Mouse (Mus musculus): ENCODE measurements around the gene Spic. TPM values are rescaled to one million over a fixed set of nuclear protein-coding genes. Genes with fewer than 3 reads are reported as not detected.
A peak's percentile ranks its signal among the peaks of the same experiment; 100 is the strongest.

Spic gene
- total and polyA plus RNA-seq, 2 experiments from 2014 or later: not detected

- peak; percentile 63 for TF ChIP-seq CTCF (IDR thresholded peaks at IDR 0.05; ENCODE audit: low read depth)
- no peaks in the 10 kb centered on the region for H3K4me1 ChIP-seq (ENCODE audit: insufficient read depth)
- H3K9ac ChIP-seq: no peak overlapping the region
- WGBS: 61% methylated on average over 2 of the region's 2 CpGs
- H3K9me3 ChIP-seq (ENCODE audit: low read length): no peaks in the 10 kb centered on the region
- no peaks in the 10 kb centered on the region for H3K36me3 ChIP-seq (ENCODE audit: insufficient read depth)
- H3K4me3 ChIP-seq (ENCODE audit: low read depth, low read length): no peak overlapping the region
- H3K27me3 ChIP-seq (ENCODE audit: insufficient read depth, low read length): no peaks in the 10 kb centered on the region
- peak; percentile 6 for DNase-seq
- no peak overlapping the region for H3K4me2 ChIP-seq (ENCODE audit: low read depth)
- no peak overlapping the region for H3K27ac ChIP-seq (ENCODE audit: low read depth, low read length)
- ATAC-seq: no peak
Measured at GRCm38 (mm10) chr10:88725343-88725742, 40.5 kb upstream of the Spic start.

- 74% methylated on average over 1 of the region's 1 CpGs for WGBS
- ATAC-seq (no peak), DNase-seq (no peak)
- Histone ChIP-seq H3K27ac (ENCODE audit: low read depth, low read length) (no peak overlapping the region), H3K4me1 (ENCODE audit: insufficient read depth) (no peaks in the 10 kb centered on the region), H3K4me3 (ENCODE audit: low read depth, low read length) (no peak overlapping the region), H3K36me3 (ENCODE audit: insufficient read depth) (no peaks in the 10 kb centered on the region), H3K4me2 (ENCODE audit: low read depth) (no peak overlapping the region), H3K27me3 (ENCODE audit: insufficient read depth, low read length) (no peaks in the 10 kb centered on the region), H3K9me3 (ENCODE audit: low read length) (no peaks in the 10 kb centered on the region), H3K9ac (no peak overlapping the region)
- TF ChIP-seq CTCF (IDR thresholded peaks at IDR 0.05; ENCODE audit: low read depth): no peak
Measured at GRCm38 (mm10) chr10:88719618-88720017, 34.8 kb upstream of the Spic start.

- no peak overlapping the region for H3K9ac ChIP-seq
- H3K4me1 ChIP-seq (ENCODE audit: insufficient read depth): no peaks in the 10 kb centered on the region
- H3K4me2 ChIP-seq (ENCODE audit: low read depth): no peak overlapping the region
- ATAC-seq: no peak
- no peak for DNase-seq
- H3K4me3 ChIP-seq (ENCODE audit: low read depth, low read length): no peak overlapping the region
- 41% methylated on average over 2 of the region's 2 CpGs for WGBS
- H3K27ac ChIP-seq (ENCODE audit: low read depth, low read length): no peak overlapping the region
- no peak for TF ChIP-seq CTCF (IDR thresholded peaks at IDR 0.05; ENCODE audit: low read depth)
- no peaks in the 10 kb centered on the region for H3K27me3 ChIP-seq (ENCODE audit: insufficient read depth, low read length)
- H3K36me3 ChIP-seq (ENCODE audit: insufficient read depth): no peaks in the 10 kb centered on the region
- no peaks in the 10 kb centered on the region for H3K9me3 ChIP-seq (ENCODE audit: low read length)
Measured at GRCm38 (mm10) chr10:88717756-88718025, 32.9 kb upstream of the Spic start.

GRCm38 (mm10) chr10:88716986-88717755, 32.4 kb upstream of the Spic start:
- 60% methylated on average over 13 of the region's 13 CpGs for WGBS
- Histone ChIP-seq H3K27me3 (ENCODE audit: insufficient read depth, low read length) (no peaks in the 10 kb centered on the region), H3K4me3 (ENCODE audit: low read depth, low read length) (no peak overlapping the region), H3K36me3 (ENCODE audit: insufficient read depth) (no peaks in the 10 kb centered on the region), H3K27ac (ENCODE audit: low read depth, low read length) (no peak overlapping the region), H3K4me1 (ENCODE audit: insufficient read depth) (no peaks in the 10 kb centered on the region), H3K9ac (no peak overlapping the region), H3K4me2 (ENCODE audit: low read depth) (no peak overlapping the region), H3K9me3 (ENCODE audit: low read length) (no peaks in the 10 kb centered on the region)
- no peak for ATAC-seq
- TF ChIP-seq CTCF (IDR thresholded peaks at IDR 0.05; ENCODE audit: low read depth): no peak
- DNase-seq: no peak

- WGBS: 67% methylated on average over 6 of the region's 6 CpGs
- no peaks in the 10 kb centered on the region for H3K36me3 ChIP-seq (ENCODE audit: insufficient read depth)
- H3K9me3 ChIP-seq (ENCODE audit: low read length): no peaks in the 10 kb centered on the region
- H3K4me2 ChIP-seq (ENCODE audit: low read depth): no peak overlapping the region
- DNase-seq (no peak), ATAC-seq (no peak)
- no peaks in the 10 kb centered on the region for H3K4me1 ChIP-seq (ENCODE audit: insufficient read depth)
- H3K4me3 ChIP-seq (ENCODE audit: low read depth, low read length): no peak overlapping the region
- H3K27me3 ChIP-seq (ENCODE audit: insufficient read depth, low read length): no peaks in the 10 kb centered on the region
- no peak for TF ChIP-seq CTCF (IDR thresholded peaks at IDR 0.05; ENCODE audit: low read depth)
- no peak overlapping the region for H3K9ac ChIP-seq
- no peak overlapping the region for H3K27ac ChIP-seq (ENCODE audit: low read depth, low read length)
Measured at GRCm38 (mm10) chr10:88715621-88716020, 30.8 kb upstream of the Spic start.

GRCm38 (mm10) chr10:88714744-88715143, 29.9 kb upstream of the Spic start:
- Histone ChIP-seq H3K9ac (no peak overlapping the region), H3K27ac (ENCODE audit: low read depth, low read length) (no peak overlapping the region), H3K4me1 (ENCODE audit: insufficient read depth) (no peaks in the 10 kb centered on the region), H3K4me3 (ENCODE audit: low read depth, low read length) (no peak overlapping the region), H3K9me3 (ENCODE audit: low read length) (no peaks in the 10 kb centered on the region), H3K4me2 (ENCODE audit: low read depth) (no peak overlapping the region), H3K27me3 (ENCODE audit: insufficient read depth, low read length) (no peaks in the 10 kb centered on the region), H3K36me3 (ENCODE audit: insufficient read depth) (no peaks in the 10 kb centered on the region)
- no peak for TF ChIP-seq CTCF (IDR thresholded peaks at IDR 0.05; ENCODE audit: low read depth)
- ATAC-seq (no peak), DNase-seq (no peak)
- WGBS: 89% methylated on average over 4 of the region's 4 CpGs

- no peaks in the 10 kb centered on the region for H3K27me3 ChIP-seq (ENCODE audit: insufficient read depth, low read length)
- WGBS: 87% methylated on average over 6 of the region's 6 CpGs
- no peak for TF ChIP-seq CTCF (IDR thresholded peaks at IDR 0.05; ENCODE audit: low read depth)
- H3K9ac ChIP-seq: no peak overlapping the region
- no peak for ATAC-seq
- H3K9me3 ChIP-seq (ENCODE audit: low read length): no peaks in the 10 kb centered on the region
- H3K36me3 ChIP-seq (ENCODE audit: insufficient read depth): no peaks in the 10 kb centered on the region
- no peaks in the 10 kb centered on the region for H3K4me1 ChIP-seq (ENCODE audit: insufficient read depth)
- H3K27ac ChIP-seq (ENCODE audit: low read depth, low read length): no peak overlapping the region
- H3K4me2 ChIP-seq (ENCODE audit: low read depth): no peak overlapping the region
- DNase-seq: no peak
- H3K4me3 ChIP-seq (ENCODE audit: low read depth, low read length): no peak overlapping the region
Measured at GRCm38 (mm10) chr10:88712359-88712758, 27.5 kb upstream of the Spic start.

Measured in forebrain, postnatal 0 days (tissue).